Mouse (Mus musculus): ENCODE results near the gene Gng3. TPM values are rescaled to one million over a fixed set of nuclear protein-coding genes. Genes with fewer than 3 reads are reported as not detected.
"Not testable (repeated sequence)": the region's sequence is repeated elsewhere in the genome, so short reads cannot be mapped to it uniquely, and the experiment has no call there.

Gene Gng3
- total and polyA plus RNA-seq, 2 experiments from 2014 or later: 68.0 to 594 TPM

DNA sequence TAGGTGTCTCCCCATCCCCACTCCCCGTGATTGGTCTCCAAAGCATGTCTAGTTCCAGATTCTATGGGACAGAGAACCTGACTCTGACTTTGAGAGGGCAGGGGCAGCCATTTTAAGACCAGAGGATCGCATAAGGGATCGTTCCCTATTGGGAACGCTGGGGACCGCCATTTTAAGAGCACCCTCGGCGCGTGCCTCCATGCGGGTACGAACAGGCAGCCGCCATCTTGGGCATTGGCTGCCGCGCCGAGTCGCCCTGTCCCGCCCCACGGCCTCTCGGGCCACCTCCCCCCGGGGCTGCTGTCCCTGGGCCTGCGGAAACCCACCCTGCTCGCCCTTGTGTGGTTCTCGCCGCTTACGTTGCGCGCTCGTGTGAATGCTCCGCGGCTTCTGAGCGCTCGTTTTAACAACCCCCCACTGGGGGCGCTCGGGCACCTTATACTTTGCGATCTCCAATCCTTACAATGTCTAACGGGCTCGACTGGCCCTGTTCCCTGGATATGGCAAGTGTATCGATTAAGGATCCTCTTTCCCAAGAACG is 1.7 kb downstream of the Gng3 start, which contains the start of gene Bscl2:
TSS of gene Bscl2 (plus strand) at position 217 of the 541 bp plus-strand sequence.
- Histone ChIP-seq H3K4me3 (ENCODE audit: low read depth, low read length) (peak within 1 kb of the TSS; percentile 72), H3K27me3 (ENCODE audit: insufficient read depth, low read length) (no peaks in the 10 kb centered on the region), H3K4me1 (ENCODE audit: insufficient read depth) (peaks cover 5% of the 10 kb centered on the region), H3K27ac (ENCODE audit: low read depth, low read length) (peak within 1 kb of the TSS; percentile 98), H3K9me3 (ENCODE audit: low read length) (no peaks in the 10 kb centered on the region), H3K36me3 (ENCODE audit: insufficient read depth) (peaks cover 27% of the 10 kb centered on the region), H3K4me2 (ENCODE audit: low read depth) (peak within 1 kb of the TSS; percentile 84), H3K9ac (peak within 1 kb of the TSS; percentile 97)
- ATAC-seq (peak; percentile 79), DNase-seq (peak; percentile 95)
- WGBS: 1% methylated on average over 38 of the region's 38 CpGs
- peak; percentile 72 for TF ChIP-seq CTCF (IDR thresholded peaks at IDR 0.05; ENCODE audit: low read depth)

DNA sequence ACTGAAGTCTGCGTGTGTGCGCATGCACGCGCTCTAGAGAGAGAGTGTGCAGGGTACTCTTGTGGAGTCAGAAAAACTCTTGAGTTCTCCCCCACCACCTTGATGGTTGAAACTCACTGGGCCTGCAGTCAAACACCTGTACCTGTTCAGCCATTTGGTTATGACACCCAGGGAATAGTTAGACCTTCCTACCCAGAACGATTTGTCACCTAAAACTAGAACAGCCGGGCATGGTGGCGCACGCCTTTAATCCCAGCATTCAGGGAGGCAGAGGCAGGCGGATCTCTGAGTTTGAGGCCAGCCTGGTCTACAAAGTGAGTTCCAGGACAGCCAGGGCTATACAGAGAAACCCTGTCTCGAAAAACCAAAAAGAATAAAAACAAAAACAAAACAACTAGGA is 2.7 kb downstream of the Gng3 start:
- Histone ChIP-seq H3K36me3 (ENCODE audit: insufficient read depth) (peaks cover 30% of the 10 kb centered on the region), H3K4me2 (ENCODE audit: low read depth) (0 out of 2 replicates have a peak overlapping the region, but pooled peaks have one; percentile 84), H3K27ac (ENCODE audit: low read depth, low read length) (peak overlapping the region; percentile 98; the same call in 1 of the 2 replicates)
- H3K4me3 ChIP-seq (ENCODE audit: low read depth, low read length); DNase-seq; H3K9ac ChIP-seq; H3K27me3 ChIP-seq (ENCODE audit: insufficient read depth, low read length); H3K9me3 ChIP-seq (ENCODE audit: low read length); ATAC-seq; H3K4me1 ChIP-seq (ENCODE audit: insufficient read depth): not testable (repeated sequence)
- WGBS: 93% methylated on average over 10 of the region's 10 CpGs

DNA sequence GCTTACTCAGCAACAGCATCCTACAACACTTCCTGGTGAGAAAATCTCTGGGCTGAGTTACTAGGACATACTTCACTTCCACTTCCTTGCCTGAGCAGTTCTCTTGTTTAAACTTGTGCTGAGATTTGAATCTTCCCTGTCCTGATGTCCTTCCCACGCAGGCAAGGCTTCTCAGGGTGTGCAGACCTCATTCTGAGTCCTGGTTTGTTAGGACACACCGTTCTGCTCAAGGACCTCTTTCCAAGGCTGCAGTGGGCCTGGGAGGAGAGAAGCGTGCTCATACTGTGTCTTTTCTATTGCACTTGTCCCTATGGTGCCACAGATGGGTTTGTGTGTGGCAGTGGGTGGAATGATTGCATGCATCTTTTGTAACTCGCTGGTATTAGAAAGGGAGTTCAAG is 6.0 kb downstream of the Gng3 start:
- Histone ChIP-seq H3K36me3 (ENCODE audit: insufficient read depth) (peaks cover 61% of the 10 kb centered on the region), H3K4me1 (ENCODE audit: insufficient read depth) (no peaks in the 10 kb centered on the region), H3K4me3 (ENCODE audit: low read depth, low read length) (no peak overlapping the region), H3K4me2 (ENCODE audit: low read depth) (no peak overlapping the region), H3K27me3 (ENCODE audit: insufficient read depth, low read length) (no peaks in the 10 kb centered on the region), H3K27ac (ENCODE audit: low read depth, low read length) (no peak overlapping the region), H3K9ac (no peak overlapping the region), H3K9me3 (ENCODE audit: low read length) (no peaks in the 10 kb centered on the region)
- DNase-seq: no peak
- TF ChIP-seq CTCF (IDR thresholded peaks at IDR 0.05; ENCODE audit: low read depth): no peak
- WGBS: 91% methylated on average over 4 of the region's 4 CpGs
- ATAC-seq: no peak

DNA sequence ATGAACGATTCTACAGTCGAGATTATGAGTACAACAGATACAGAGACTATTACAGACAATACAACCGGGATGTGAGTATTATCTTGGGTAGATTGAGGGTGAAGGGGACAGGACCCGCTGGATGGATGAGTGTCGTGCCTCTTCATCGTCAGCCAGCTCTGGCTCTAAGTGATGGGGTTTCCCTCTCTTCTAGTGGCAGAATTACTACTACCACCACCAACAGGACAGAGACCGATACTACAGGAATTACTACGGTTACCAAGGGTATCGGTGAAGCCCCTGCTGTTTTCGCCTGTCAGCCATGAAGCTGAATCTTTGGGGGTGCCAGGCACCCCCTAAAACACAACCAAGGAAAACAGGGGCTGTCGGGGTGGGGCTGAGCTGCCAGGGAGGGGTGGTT is 7.7 kb downstream of the Gng3 start:
- Histone ChIP-seq H3K9me3 (ENCODE audit: low read length) (no peaks in the 10 kb centered on the region), H3K4me3 (ENCODE audit: low read depth, low read length) (no peak overlapping the region), H3K27me3 (ENCODE audit: insufficient read depth, low read length) (no peaks in the 10 kb centered on the region), H3K36me3 (ENCODE audit: insufficient read depth) (peaks cover 77% of the 10 kb centered on the region), H3K4me1 (ENCODE audit: insufficient read depth) (no peaks in the 10 kb centered on the region), H3K9ac (no peak overlapping the region), H3K27ac (ENCODE audit: low read depth, low read length) (no peak overlapping the region), H3K4me2 (ENCODE audit: low read depth) (no peak overlapping the region)
- ATAC-seq: peak; percentile 66; the same call in 1 of the 2 replicates
- WGBS: 73% methylated on average over 11 of the region's 11 CpGs
- no peak for DNase-seq
- TF ChIP-seq CTCF (IDR thresholded peaks at IDR 0.05; ENCODE audit: low read depth): peak; percentile 41

DNA sequence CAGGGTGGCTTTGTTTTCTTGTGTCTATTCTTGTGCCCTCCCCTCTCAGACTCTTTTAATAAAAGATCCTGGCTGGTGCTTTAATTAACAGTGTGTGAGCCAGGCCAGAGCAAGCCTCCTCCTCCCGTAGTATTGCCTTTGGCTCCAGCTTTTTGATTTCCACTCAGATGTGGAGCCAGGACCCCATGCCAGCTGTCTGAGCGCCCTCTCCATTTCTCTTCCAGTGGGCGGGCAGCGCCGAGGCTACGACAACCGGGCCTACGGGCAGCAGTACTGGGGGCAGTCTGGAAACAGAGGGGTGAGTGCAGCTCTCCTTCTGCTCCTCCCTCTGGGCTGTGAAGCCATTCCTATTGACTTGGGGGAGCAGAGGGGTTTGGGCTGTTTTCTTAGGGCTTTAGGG is 8.3 kb downstream of the Gng3 start:
- H3K9ac ChIP-seq: no peak overlapping the region
- H3K4me2 ChIP-seq (ENCODE audit: low read depth): no peak overlapping the region
- H3K27me3 ChIP-seq (ENCODE audit: insufficient read depth, low read length): no peaks in the 10 kb centered on the region
- 69% methylated on average over 8 of the region's 8 CpGs for WGBS
- no peak overlapping the region for H3K4me3 ChIP-seq (ENCODE audit: low read depth, low read length)
- ATAC-seq (peak; percentile 39; the same call in 1 of the 2 replicates), DNase-seq (no peak)
- no peak overlapping the region for H3K27ac ChIP-seq (ENCODE audit: low read depth, low read length)
- H3K36me3 ChIP-seq (ENCODE audit: insufficient read depth): peaks cover 81% of the 10 kb centered on the region
- no peaks in the 10 kb centered on the region for H3K4me1 ChIP-seq (ENCODE audit: insufficient read depth)
- no peaks in the 10 kb centered on the region for H3K9me3 ChIP-seq (ENCODE audit: low read length)
- TF ChIP-seq CTCF (IDR thresholded peaks at IDR 0.05; ENCODE audit: low read depth): no peak

DNA sequence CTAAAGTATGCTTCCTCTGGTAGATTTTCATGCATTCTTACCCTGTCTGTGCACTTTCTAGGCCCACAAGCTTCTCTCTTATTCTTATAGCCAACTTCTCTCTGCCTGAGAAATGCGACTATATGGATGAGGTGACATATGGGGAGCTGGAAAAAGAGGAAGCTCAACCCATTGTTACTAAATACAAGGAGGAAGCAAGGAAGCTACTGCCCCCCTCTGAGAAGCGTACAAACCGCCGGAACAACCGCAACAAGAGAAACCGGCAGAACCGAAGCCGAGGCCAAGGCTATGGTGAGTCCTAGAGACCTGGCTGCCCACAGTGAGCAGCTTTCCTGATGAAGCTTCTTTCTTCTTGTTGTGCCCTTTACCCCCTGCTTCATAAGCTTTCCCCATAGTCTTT is 9.3 kb downstream of the Gng3 start, which contains the start of gene AC129217.1:
TSS of gene AC129217.1 (plus strand) at position 114 of the 400 bp plus-strand sequence.
- Histone ChIP-seq H3K27me3 (ENCODE audit: insufficient read depth, low read length) (no peaks in the 10 kb centered on the region), H3K36me3 (ENCODE audit: insufficient read depth) (peaks cover 89% of the 10 kb centered on the region), H3K27ac (ENCODE audit: low read depth, low read length) (no peak within 1 kb of the TSS), H3K9ac (no peak within 1 kb of the TSS), H3K4me3 (ENCODE audit: low read depth, low read length) (no peak within 1 kb of the TSS), H3K4me1 (ENCODE audit: insufficient read depth) (no peaks in the 10 kb centered on the region), H3K4me2 (ENCODE audit: low read depth) (no peak within 1 kb of the TSS), H3K9me3 (ENCODE audit: low read length) (no peaks in the 10 kb centered on the region)
- no peak for TF ChIP-seq CTCF (IDR thresholded peaks at IDR 0.05; ENCODE audit: low read depth)
- 85% methylated on average over 8 of the region's 8 CpGs for WGBS
- ATAC-seq: no peak
- no peak for DNase-seq

DNA sequence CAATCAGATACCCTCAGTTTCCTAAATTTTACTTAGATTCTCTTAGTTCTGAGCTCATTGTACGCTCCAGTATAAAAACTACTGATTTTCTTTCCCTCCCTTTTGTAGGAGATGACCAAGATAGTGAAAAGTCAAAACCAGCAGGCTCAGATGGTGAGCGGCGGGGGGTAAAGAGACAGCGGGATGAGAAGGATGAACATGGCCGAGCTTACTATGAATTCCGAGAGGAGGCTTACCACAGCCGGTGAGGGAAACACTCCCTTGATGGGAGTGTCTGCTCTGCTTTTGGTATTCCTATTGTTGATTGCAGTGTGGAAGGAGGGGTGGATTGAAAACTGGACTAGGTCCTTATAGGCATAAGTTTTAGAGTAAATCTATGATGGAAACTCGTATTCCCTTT is 16.3 kb downstream of the Gng3 start:
- no peak for TF ChIP-seq CTCF (IDR thresholded peaks at IDR 0.05; ENCODE audit: low read depth)
- 71% methylated on average over 8 of the region's 8 CpGs for WGBS

More for the DNA sequence above, 16.3 kb downstream of the Gng3 start:
- no peak overlapping the region for H3K27ac ChIP-seq (ENCODE audit: low read depth, low read length)
- peak overlapping the region; percentile 28 for H3K9ac ChIP-seq
- peaks cover 40% of the 10 kb centered on the region for H3K36me3 ChIP-seq (ENCODE audit: insufficient read depth)
- peak overlapping the region; percentile 97 for H3K4me3 ChIP-seq (ENCODE audit: low read depth, low read length)
- H3K4me2 ChIP-seq (ENCODE audit: low read depth): peak overlapping the region; percentile 88
- no peak for ATAC-seq
- no peak for DNase-seq
- H3K4me1 ChIP-seq (ENCODE audit: insufficient read depth): peaks cover 20% of the 10 kb centered on the region
- H3K27me3 ChIP-seq (ENCODE audit: insufficient read depth, low read length): no peaks in the 10 kb centered on the region
- H3K9me3 ChIP-seq (ENCODE audit: low read length): no peaks in the 10 kb centered on the region
